Mouse (Mus musculus) small intestine, adult 10 weeks (tissue): ENCODE results near the gene Lce1l. TPM values are rescaled to one million over a fixed set of nuclear protein-coding genes. Genes with fewer than 3 reads are reported as not detected.

Experiments used
- polyA plus RNA-seq: library from polyadenylated mRNA; stranded (reverse); fragments of 350-450 nt; fragmentation: Illumina TruSeq; extraction: RNeasy Lipid Tissue Mini Kit (QIAGEN cat#74804); gene quantifications from one replicate; pipeline ENCODE4 v1.2.3, GENCODE M21; 2014; ENCODE audit warnings: low replicate concordance

Gene Lce1l
- polyA plus RNA-seq, result not detected

DNA sequence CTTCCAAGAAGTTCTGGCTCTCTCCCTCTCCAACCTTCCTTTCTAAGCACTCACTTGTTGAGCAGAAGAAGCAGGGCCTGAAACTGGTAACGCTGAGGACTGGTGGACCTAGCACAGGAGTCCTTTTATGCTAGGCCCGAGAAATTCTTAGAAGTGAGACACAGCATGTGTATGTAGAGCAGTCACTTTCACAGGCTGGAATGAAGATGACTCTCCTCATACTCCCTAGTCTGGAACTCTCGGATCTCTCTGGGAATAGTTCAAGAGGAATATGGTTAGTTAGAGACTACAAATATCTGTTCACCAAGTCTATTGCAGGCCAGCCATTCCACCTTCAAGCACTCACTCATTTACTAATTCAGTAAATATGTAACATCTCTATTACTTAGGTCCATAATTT is at the start of gene Lce1l:
Gene Lce1l (minus strand): TSS at position 101 of the 400 bp plus-strand sequence.

DNA sequence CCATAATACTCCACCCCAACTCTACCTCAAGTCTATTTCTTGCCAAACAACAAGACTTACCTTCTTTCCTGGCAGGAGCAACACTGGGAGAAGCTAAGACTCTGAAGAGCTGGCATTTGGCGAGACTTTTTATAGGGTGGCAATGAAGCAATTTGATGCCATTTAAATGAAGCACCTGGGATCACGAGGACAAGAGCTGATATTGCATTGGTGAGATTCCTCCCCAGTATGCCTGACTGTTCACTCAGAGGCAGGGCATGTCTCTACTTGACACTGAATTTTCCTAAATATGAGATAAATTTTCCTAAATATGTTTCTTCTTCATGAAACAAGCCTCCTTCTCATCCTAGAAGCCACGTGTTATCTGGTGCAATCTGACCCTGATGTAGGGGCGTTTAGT is 19.0 kb upstream of the Lce1l start, which contains the start of gene 2310050C09Rik:
Gene 2310050C09Rik (minus strand): TSS at position 101 of the 400 bp plus-strand sequence.

DNA sequence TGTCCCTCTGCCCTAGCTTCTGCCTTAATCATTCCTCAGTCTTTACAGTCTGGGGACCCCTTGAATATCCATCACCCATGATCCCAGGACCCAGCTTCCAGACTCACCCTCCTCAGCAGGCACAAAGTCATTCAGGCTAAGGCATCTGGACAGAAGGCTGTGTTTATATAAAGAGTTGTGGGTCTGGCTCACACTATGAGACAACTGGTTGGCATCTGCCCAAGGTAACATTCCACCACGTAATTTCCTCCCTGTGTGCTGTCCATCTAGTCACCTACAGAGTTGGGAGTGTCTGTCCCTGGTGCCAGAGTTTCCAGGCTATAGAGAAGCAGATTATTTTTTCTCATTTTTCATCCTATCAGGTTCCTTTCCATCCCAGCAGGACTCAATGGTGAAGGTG is 24.0 kb downstream of the Lce1l start, which contains the start of gene Kprp:
Gene Kprp (minus strand): TSS at position 140 of the 400 bp plus-strand sequence.

DNA sequence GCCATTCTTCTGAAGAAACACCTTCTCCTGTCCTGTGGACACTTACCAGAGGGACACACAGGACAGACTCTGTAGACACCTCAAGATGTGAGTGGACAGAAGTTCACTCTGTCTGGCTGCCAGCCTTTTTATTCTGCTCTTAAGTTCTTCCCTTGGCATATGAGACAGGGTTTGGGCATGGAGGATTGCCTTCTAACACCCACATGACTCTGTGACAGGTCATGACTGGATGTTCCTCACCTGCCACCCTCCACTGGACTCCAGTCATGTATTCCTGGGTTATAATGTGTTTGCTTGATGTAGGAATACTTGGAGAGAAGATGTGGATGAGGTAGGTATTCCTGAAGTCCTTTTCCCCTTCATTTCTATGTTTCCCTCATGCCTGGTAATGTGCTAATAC is 43.3 kb downstream of the Lce1l start, which contains the start of gene Lce1k:
Gene Lce1k (minus strand): TSS at position 101 of the 400 bp plus-strand sequence.

Other genes starting within 250 kb of the Lce1l start
- gene 2210017I01Rik, start 243.8 kb downstream of the Lce1l start, polyA plus RNA-seq, result not detected
- gene Lce6a, start 229.6 kb downstream of the Lce1l start, polyA plus RNA-seq, result not detected
- gene Lce1a1, start 203.0 kb downstream of the Lce1l start, polyA plus RNA-seq, result not detected
- gene Lce1b, start 194.4 kb downstream of the Lce1l start, polyA plus RNA-seq, result not detected
- gene Lce1a2, start 181.0 kb downstream of the Lce1l start, polyA plus RNA-seq, result not detected
- gene Lce1c, start 172.0 kb downstream of the Lce1l start, polyA plus RNA-seq, result not detected
- gene Lce1d, start 164.1 kb downstream of the Lce1l start, polyA plus RNA-seq, result not detected
- gene Lce1e, start 142.2 kb downstream of the Lce1l start, polyA plus RNA-seq, result not detected
- not detected for gene Lce1f, start 130.9 kb downstream of the Lce1l start, polyA plus RNA-seq
- not detected for gene Gm38119, start 112.2 kb downstream of the Lce1l start, polyA plus RNA-seq
- gene Lce1g, start 98.9 kb downstream of the Lce1l start, polyA plus RNA-seq, result not detected
- gene Lce1h, start 86.2 kb downstream of the Lce1l start, polyA plus RNA-seq, result not detected
- not detected for gene Lce1i, start 72.4 kb downstream of the Lce1l start, polyA plus RNA-seq
- gene Lce1j, start 60.8 kb downstream of the Lce1l start, polyA plus RNA-seq, result not detected
- gene Lce1k, start 43.4 kb downstream of the Lce1l start, polyA plus RNA-seq, result not detected
- not detected for gene Kprp, start 24.0 kb downstream of the Lce1l start, polyA plus RNA-seq
- not detected for gene 2310050C09Rik, start 18.9 kb upstream of the Lce1l start, polyA plus RNA-seq
- not detected for gene Lce3a, start 74.9 kb upstream of the Lce1l start, polyA plus RNA-seq
- not detected for gene Lce3b, start 81.7 kb upstream of the Lce1l start, polyA plus RNA-seq
- gene Lce3c, start 93.2 kb upstream of the Lce1l start, polyA plus RNA-seq, result not detected
- not detected for gene Lce3d, start 106.1 kb upstream of the Lce1l start, polyA plus RNA-seq
- not detected for gene Lce3e, start 115.8 kb upstream of the Lce1l start, polyA plus RNA-seq
- gene Lce3f, start 140.9 kb upstream of the Lce1l start, polyA plus RNA-seq, result not detected
- not detected for gene Crct1, start 164.4 kb upstream of the Lce1l start, polyA plus RNA-seq
- not detected for gene Lce1m, start 167.8 kb upstream of the Lce1l start, polyA plus RNA-seq
- not detected for gene Gm4858, start 217.5 kb upstream of the Lce1l start, polyA plus RNA-seq